Comparison of ENCODE assay signal across 8 mouse cellular contexts in genomic region chr12:85304725-85305124, GRCm38 (mm10). TPM values are rescaled to one million over a fixed set of nuclear protein-coding genes. Genes with fewer than 3 reads are reported as not detected.
DNase-seq lines count a peak whose midpoint lies in the region; ATAC-seq and TF ChIP-seq lines count a peak whose summit lies in the region.
"Had no signal": no experiment of that assay in that cellular context is flagged by ENCODE, and none has a peak within 500 bp of the region (broad histone marks: within the 10 kb centered on the region; RNA-seq: fewer than 3 reads in every experiment).

No protein-coding gene starts in this region.

- peak; percentile 14 for DNase-seq in kidney, postnatal 0 days (ENCODE audit: low spot score)
- no peak for DNase-seq in kidney, postnatal 25 days
- peak; percentile 73 for DNase-seq in CD4-positive, CD25-positive, alpha-beta regulatory T cell, adult 2 months (ENCODE audit: low read depth, low spot score)
- peak; percentile 54 to 64 for DNase-seq in spleen, postnatal 36 days (ENCODE audit: low spot score in 2 of 2)
- no peak for DNase-seq in layer of hippocampus, adult 9-11 months
- no peak for DNase-seq in cerebellum, postnatal 4 days (ENCODE audit: low spot score in 2 of 2)
- DNase-seq: cerebellum, postnatal 10 days had no signal

- ATAC-seq in kidney, postnatal 0 days (replicated peaks; ENCODE audit: low FRiP score, low read depth) = no peak
- peak; percentile 35 to 47; a peak in 3 of 4 replicates for ATAC-seq in hematopoietic stem cell, adult 5-6 weeks (replicated peaks in 1 of 2; ENCODE audit: insufficient read depth in 1 of 2, low FRiP score in 2 of 2, low TSS enrichment in 1 of 2, low read depth in 1 of 2, poor library complexity in 2 of 2, severe bottlenecking in 2 of 2)

- no peak overlapping the region for H3K4me2 ChIP-seq in kidney, postnatal 0 days (ENCODE audit: low read length)

- H3K4me1 ChIP-seq in kidney, postnatal 0 days (replicated peaks; ENCODE audit: insufficient read depth, low read length) = peaks cover 5% of the 10 kb centered on the region

- H3K27me3 ChIP-seq in kidney, postnatal 0 days (ENCODE audit: insufficient read depth, low read length) = no peaks in the 10 kb centered on the region

- no peak for TF ChIP-seq CTCF in kidney, postnatal 0 days (IDR thresholded peaks at IDR 0.05; ENCODE audit: low read depth)

- peaks cover 71% of the 10 kb centered on the region for H3K36me3 ChIP-seq in kidney, postnatal 0 days (ENCODE audit: insufficient read depth, low read length)

- no peak overlapping the region for H3K9ac ChIP-seq in kidney, postnatal 0 days (ENCODE audit: low read depth, low read length)

- no peaks in the 10 kb centered on the region for H3K9me3 ChIP-seq in kidney, postnatal 0 days (replicated peaks; ENCODE audit: low read length)

- no peak overlapping the region for H3K27ac ChIP-seq in kidney, postnatal 0 days

- H3K4me3 ChIP-seq in kidney, postnatal 0 days (replicated peaks; ENCODE audit: low read depth, low read length) = no peak overlapping the region

- 45% methylated on average over 4 of the region's 4 CpGs for WGBS in kidney, postnatal 0 days

RNA-seq across cellular contexts. Expression of gene Zc2hc1c, which starts 16.3 kb away (rescaled TPM):
- polyA plus RNA-seq in kidney, postnatal 0 days (2015; fragmentation: Nextera tagmentation; extraction: Ambion mirVana) = 3.5 TPM in 2 replicates
- total RNA-seq in hematopoietic stem cell, adult 5-6 weeks (2017) = 0.13 and 0.20 TPM in 2 replicates

RNA-seq across cellular contexts. Expression of gene Acyp1, which starts 16.5 kb away (rescaled TPM):
- 79.6 and 87.7 TPM in 2 replicates for polyA plus RNA-seq in kidney, postnatal 0 days (2015; fragmentation: Nextera tagmentation; extraction: Ambion mirVana)
- total RNA-seq in hematopoietic stem cell, adult 5-6 weeks (2017) = 52.8 and 63.5 TPM in 2 replicates

RNA-seq across cellular contexts. Expression of gene Mlh3, which starts 34.3 kb away (rescaled TPM):
- polyA plus RNA-seq in kidney, postnatal 0 days (2015; fragmentation: Nextera tagmentation; extraction: Ambion mirVana) = 7.1 and 7.3 TPM in 2 replicates
- total RNA-seq in hematopoietic stem cell, adult 5-6 weeks (2017) = 9.4 and 11.9 TPM in 2 replicates

RNA-seq across cellular contexts. Expression of gene Nek9, which starts 34.4 kb away (rescaled TPM):
- polyA plus RNA-seq in kidney, postnatal 0 days (2015; fragmentation: Nextera tagmentation; extraction: Ambion mirVana) = 15.5 and 16.4 TPM in 2 replicates
- total RNA-seq in hematopoietic stem cell, adult 5-6 weeks (2017) = 31.6 and 40.9 TPM in 2 replicates

Comparison
In these comparisons a context has a peak if more than half of its experiments do, and no peak if none do; other contexts are left out.
1. DNase-seq: peak in kidney, postnatal 0 days (single experiment), CD4-positive, CD25-positive, alpha-beta regulatory T cell, adult 2 months (single experiment) and spleen, postnatal 36 days (2 of 2); none in kidney, postnatal 25 days (0 of 2), layer of hippocampus, adult 9-11 months (single experiment) and cerebellum, postnatal 4 days (0 of 2).